Mouse (Mus musculus) kidney, embryonic 14.5 days (tissue): Measurements from ENCODE around the gene Rap1gds1. TPM values are rescaled to one million over a fixed set of nuclear protein-coding genes. Genes with fewer than 3 reads are reported as not detected.

Source experiments
- polyA plus RNA-seq: library from polyadenylated mRNA; unstranded; fragments of >200 nt; fragmentation: Nextera tagmentation; extraction: Ambion mirVana; gene quantifications from 2 replicates; pipeline ENCODE4 v1.2.1, GENCODE M21; 2014

Gene Rap1gds1
- polyA plus RNA-seq, 1 experiment from 2014 or later = 62.3 TPM

Other genes with a start within 250 kb of the Rap1gds1 start
- 0.14 TPM in 1 of 2 replicates, not detected in the other for gene Stpg2, start 130.5 kb upstream of the Rap1gds1 start, polyA plus RNA-seq